Mouse (Mus musculus): ENCODE measurements around the gene Ttc39a. TPM values are rescaled to one million over a fixed set of nuclear protein-coding genes. Genes with fewer than 3 reads are reported as not detected.
A peak's percentile ranks its signal among the peaks of the same experiment; 100 is the strongest.

Gene Ttc39a
- polyA plus RNA-seq, 1 experiment from 2014 or later: 10.8 TPM

DNA sequence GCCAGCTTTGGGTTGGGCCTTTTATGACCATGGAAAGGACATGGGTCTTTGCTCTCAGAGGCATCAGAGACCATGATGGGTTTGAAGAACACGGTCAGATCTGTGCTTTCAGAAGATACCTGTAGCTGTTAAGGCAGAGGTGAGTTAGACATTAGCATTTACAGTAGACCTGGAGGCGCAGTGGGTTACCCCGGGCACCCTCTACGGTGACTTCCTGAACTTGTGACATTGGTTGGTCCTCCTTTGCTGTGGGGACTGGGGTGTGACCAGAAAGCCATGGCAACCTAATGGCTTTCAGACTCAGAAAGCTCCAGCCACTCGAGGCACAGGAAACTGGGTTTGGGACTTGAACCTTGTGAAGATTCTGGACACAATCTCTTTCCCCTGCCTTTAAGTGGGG is 5.8 kb downstream of the Ttc39a start:
- H3K9ac ChIP-seq (ENCODE audit: low read depth, low read length): no peak overlapping the region

DNA sequence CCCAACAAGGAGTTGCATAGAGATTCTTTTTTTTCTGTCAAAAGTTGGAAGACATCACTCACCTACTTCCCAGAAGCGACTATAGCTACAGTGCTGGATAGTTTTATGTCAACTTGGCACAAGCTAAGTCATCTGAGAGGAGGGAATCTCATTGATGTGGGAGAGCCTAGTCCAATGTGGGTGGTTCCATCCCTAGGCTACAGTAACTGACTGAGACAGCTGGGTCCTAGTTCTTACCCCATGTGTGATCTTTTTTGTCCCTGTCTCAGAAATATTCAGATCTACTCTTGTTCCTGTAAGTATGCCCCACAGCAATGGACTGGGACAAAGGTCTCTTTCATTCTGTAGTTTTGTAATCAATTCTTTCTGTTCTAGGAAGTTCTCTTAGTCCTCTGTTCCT is 11.6 kb downstream of the Ttc39a start:
- Histone ChIP-seq H3K4me2 (no peak overlapping the region), H3K4me3 (ENCODE audit: low read depth, low read length) (no peak overlapping the region), H3K9ac (ENCODE audit: low read depth, low read length) (no peak overlapping the region), H3K36me3 (ENCODE audit: control insufficient read depth, insufficient read depth, low read length) (no peaks in the 10 kb centered on the region), H3K9me3 (replicated peaks; ENCODE audit: control insufficient read depth, low read length) (no peaks in the 10 kb centered on the region), H3K27me3 (ENCODE audit: control insufficient read depth, insufficient read depth, low read length) (no peaks in the 10 kb centered on the region), H3K27ac (ENCODE audit: low read depth, low read length) (no peak overlapping the region), H3K4me1 (ENCODE audit: control insufficient read depth, insufficient read depth, low read length) (0 out of 2 replicates have a peak, but pooled peaks cover 4% of the 10 kb centered on the region)
- ATAC-seq (replicated peaks; ENCODE audit: insufficient number of reproducible peaks, low FRiP score, low TSS enrichment): no peak
- WGBS (ENCODE audit: insufficient replicate concordance): 83% methylated on average over 1 of the region's 1 CpGs

More for the DNA sequence above, 5.8 kb downstream of the Ttc39a start:
- ATAC-seq (replicated peaks; ENCODE audit: insufficient number of reproducible peaks, low FRiP score, low TSS enrichment): no peak
- H3K4me2 ChIP-seq: no peak overlapping the region
- 80% methylated on average over 5 of the region's 5 CpGs for WGBS (ENCODE audit: insufficient replicate concordance)
- H3K4me1 ChIP-seq (ENCODE audit: control insufficient read depth, insufficient read depth, low read length): peaks cover 19% of the 10 kb centered on the region
- no peak overlapping the region for H3K4me3 ChIP-seq (ENCODE audit: low read depth, low read length)
- H3K36me3 ChIP-seq (ENCODE audit: control insufficient read depth, insufficient read depth, low read length): no peaks in the 10 kb centered on the region
- H3K9me3 ChIP-seq (replicated peaks; ENCODE audit: control insufficient read depth, low read length): no peaks in the 10 kb centered on the region
- no peaks in the 10 kb centered on the region for H3K27me3 ChIP-seq (ENCODE audit: control insufficient read depth, insufficient read depth, low read length)
- H3K27ac ChIP-seq (ENCODE audit: low read depth, low read length): peak overlapping the region; percentile 91

DNA sequence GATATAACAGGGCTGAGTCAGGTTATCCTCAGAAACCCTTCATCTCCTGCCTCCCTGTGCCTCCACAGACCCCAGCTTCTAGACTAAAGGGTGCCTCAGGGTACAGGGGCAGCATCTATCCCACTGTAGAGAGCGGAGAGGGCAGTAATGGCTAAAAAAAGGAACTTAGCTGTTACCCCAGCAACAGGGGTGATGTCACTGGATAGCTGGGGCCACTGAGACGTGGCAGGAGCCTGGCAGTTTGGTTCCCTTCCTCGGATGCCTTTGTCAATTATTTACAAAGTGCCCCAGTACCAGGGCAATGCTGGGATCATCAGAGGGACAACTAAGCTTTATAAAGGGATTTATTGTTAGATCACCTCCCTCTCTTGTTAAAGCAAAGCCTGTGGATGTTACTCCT is 12.6 kb downstream of the Ttc39a start:
- no peak for ATAC-seq (replicated peaks; ENCODE audit: insufficient number of reproducible peaks, low FRiP score, low TSS enrichment)
- Histone ChIP-seq H3K27me3 (ENCODE audit: control insufficient read depth, insufficient read depth, low read length) (no peaks in the 10 kb centered on the region), H3K9ac (ENCODE audit: low read depth, low read length) (no peak overlapping the region), H3K4me3 (ENCODE audit: low read depth, low read length) (no peak overlapping the region), H3K4me2 (no peak overlapping the region), H3K36me3 (ENCODE audit: control insufficient read depth, insufficient read depth, low read length) (no peaks in the 10 kb centered on the region), H3K27ac (ENCODE audit: low read depth, low read length) (no peak overlapping the region), H3K9me3 (replicated peaks; ENCODE audit: control insufficient read depth, low read length) (no peaks in the 10 kb centered on the region), H3K4me1 (ENCODE audit: control insufficient read depth, insufficient read depth, low read length) (0 out of 2 replicates have a peak, but pooled peaks cover 4% of the 10 kb centered on the region)
- WGBS (ENCODE audit: insufficient replicate concordance): 28% methylated on average over 3 of the region's 3 CpGs

DNA sequence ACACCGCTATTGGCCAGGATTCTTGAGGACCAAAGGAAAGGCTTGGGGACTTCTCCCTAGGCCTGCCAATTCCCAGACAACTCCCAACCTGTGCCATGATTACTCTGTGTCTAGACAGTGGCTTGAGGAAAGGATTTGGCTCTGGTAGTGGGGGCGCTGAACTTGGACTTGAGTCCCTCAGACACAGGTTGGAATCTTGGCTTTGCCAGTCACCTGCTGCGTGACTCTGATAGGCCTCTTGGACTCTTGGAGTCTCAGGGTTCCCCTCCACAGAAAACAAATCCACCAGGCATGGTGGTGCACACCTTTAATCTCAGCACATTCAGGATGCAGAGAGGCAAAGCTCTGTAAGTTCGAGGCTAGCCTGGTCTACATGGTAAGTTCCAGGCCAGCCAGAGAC is 13.1 kb downstream of the Ttc39a start:
- H3K36me3 ChIP-seq (ENCODE audit: control insufficient read depth, insufficient read depth, low read length): no peaks in the 10 kb centered on the region
- no peaks in the 10 kb centered on the region for H3K9me3 ChIP-seq (replicated peaks; ENCODE audit: control insufficient read depth, low read length)
- 80% methylated on average over 4 of the region's 4 CpGs for WGBS (ENCODE audit: insufficient replicate concordance)
- ATAC-seq (replicated peaks; ENCODE audit: insufficient number of reproducible peaks, low FRiP score, low TSS enrichment): no peak
- H3K4me2 ChIP-seq: no peak overlapping the region
- H3K27me3 ChIP-seq (ENCODE audit: control insufficient read depth, insufficient read depth, low read length): no peaks in the 10 kb centered on the region
- no peak overlapping the region for H3K4me3 ChIP-seq (ENCODE audit: low read depth, low read length)
- H3K4me1 ChIP-seq (ENCODE audit: control insufficient read depth, insufficient read depth, low read length): 0 out of 2 replicates have a peak, but pooled peaks cover 4% of the 10 kb centered on the region
- H3K27ac ChIP-seq (ENCODE audit: low read depth, low read length): no peak overlapping the region
- no peak overlapping the region for H3K9ac ChIP-seq (ENCODE audit: low read depth, low read length)

DNA sequence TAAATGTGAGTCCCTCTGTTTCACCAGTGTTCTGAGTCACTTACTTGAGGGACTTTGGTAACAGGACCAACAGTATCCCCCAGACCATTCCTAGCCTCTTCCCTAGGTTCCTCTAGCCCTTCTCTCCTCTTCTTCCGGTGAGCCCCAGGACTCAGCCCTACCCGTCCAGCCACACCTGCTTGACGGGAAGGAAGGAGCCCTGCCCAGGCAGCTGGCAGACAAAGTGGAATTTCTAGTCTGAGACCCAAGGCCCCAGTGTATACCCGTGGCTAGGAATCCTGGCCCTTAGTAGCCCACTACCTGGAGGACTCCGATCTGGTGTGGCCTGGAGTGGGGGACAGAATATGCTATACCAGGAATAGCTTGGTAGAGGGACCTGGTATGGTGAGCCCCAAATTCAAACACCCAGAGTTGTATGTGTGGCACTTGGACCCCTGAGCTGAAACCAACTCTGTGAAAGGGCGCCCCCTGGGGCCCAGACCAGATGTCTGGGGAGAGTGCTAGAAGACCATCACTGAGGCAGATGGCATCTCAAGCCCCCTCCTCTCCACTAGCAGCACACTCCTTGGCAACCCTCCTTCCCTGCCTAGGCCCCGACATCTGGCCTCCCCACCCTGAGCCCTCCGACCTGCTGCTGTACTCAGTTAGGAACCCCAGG is 13.8 kb downstream of the Ttc39a start:
- Histone ChIP-seq H3K27ac (ENCODE audit: low read depth, low read length) (no peak overlapping the region), H3K4me3 (ENCODE audit: low read depth, low read length) (no peak overlapping the region), H3K36me3 (ENCODE audit: control insufficient read depth, insufficient read depth, low read length) (no peaks in the 10 kb centered on the region), H3K27me3 (ENCODE audit: control insufficient read depth, insufficient read depth, low read length) (no peaks in the 10 kb centered on the region), H3K9me3 (replicated peaks; ENCODE audit: control insufficient read depth, low read length) (no peaks in the 10 kb centered on the region), H3K4me2 (no peak overlapping the region), H3K4me1 (ENCODE audit: control insufficient read depth, insufficient read depth, low read length) (0 out of 2 replicates have a peak, but pooled peaks cover 4% of the 10 kb centered on the region), H3K9ac (ENCODE audit: low read depth, low read length) (no peak overlapping the region)
- ATAC-seq (replicated peaks; ENCODE audit: insufficient number of reproducible peaks, low FRiP score, low TSS enrichment): no peak
- WGBS (ENCODE audit: insufficient replicate concordance): 70% methylated on average over 8 of the region's 8 CpGs

DNA sequence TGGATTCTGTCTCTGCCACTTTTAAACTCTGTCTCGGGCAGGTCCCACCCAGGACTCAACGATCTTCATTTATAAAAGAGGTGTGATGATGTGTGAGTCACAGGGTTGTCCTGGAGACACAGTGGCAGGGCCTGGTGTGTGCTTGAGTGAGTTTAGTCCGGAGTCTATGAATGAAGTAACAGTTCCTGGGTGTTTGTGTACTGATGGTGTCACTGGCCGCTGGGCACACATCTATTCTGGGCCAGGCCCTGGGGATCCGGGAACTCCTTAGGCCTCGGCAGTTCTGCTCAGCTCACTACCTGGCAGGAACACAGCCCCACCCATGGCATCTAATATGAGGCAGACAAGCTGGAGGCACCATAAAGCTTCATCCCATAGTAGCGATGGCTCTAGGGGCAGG is 15.2 kb downstream of the Ttc39a start:
- Histone ChIP-seq H3K27me3 (ENCODE audit: control insufficient read depth, insufficient read depth, low read length) (no peaks in the 10 kb centered on the region), H3K27ac (ENCODE audit: low read depth, low read length) (no peak overlapping the region), H3K4me1 (ENCODE audit: control insufficient read depth, insufficient read depth, low read length) (0 out of 2 replicates have a peak, but pooled peaks cover 4% of the 10 kb centered on the region), H3K4me3 (ENCODE audit: low read depth, low read length) (no peak overlapping the region), H3K36me3 (ENCODE audit: control insufficient read depth, insufficient read depth, low read length) (no peaks in the 10 kb centered on the region), H3K9me3 (replicated peaks; ENCODE audit: control insufficient read depth, low read length) (no peaks in the 10 kb centered on the region), H3K9ac (ENCODE audit: low read depth, low read length) (no peak overlapping the region), H3K4me2 (no peak overlapping the region)
- ATAC-seq (replicated peaks; ENCODE audit: insufficient number of reproducible peaks, low FRiP score, low TSS enrichment): 0 out of 2 replicates have a peak, but pooled peaks have one; percentile 6
- whole genome bisulfite sequencing (ENCODE audit: insufficient replicate concordance): 73% methylated on average over 7 of the region's 7 CpGs

DNA sequence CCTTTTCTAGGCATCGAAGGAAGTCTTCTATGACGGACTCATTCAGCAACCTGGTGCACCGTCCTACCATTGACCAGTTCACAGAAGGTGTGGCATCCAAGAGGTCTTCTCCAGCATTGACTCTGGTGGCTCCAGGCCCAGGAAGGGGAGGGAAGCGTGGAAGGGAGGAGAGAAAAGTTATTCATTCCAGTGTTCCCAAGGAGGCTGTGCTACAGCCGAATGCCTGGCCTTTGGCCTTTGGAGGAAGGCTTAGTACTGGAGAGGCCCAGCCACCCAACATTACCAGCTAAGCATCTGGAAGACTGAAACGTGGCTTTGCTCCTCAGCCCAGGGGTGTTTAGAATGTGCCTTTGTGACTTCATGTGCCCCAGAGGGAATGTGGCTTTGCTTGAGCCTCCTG is 16.0 kb downstream of the Ttc39a start:
- Histone ChIP-seq H3K27ac (ENCODE audit: low read depth, low read length) (no peak overlapping the region), H3K36me3 (ENCODE audit: control insufficient read depth, insufficient read depth, low read length) (no peaks in the 10 kb centered on the region), H3K9ac (ENCODE audit: low read depth, low read length) (no peak overlapping the region), H3K27me3 (ENCODE audit: control insufficient read depth, insufficient read depth, low read length) (no peaks in the 10 kb centered on the region), H3K4me2 (no peak overlapping the region), H3K4me1 (ENCODE audit: control insufficient read depth, insufficient read depth, low read length) (0 out of 2 replicates have a peak, but pooled peaks cover 4% of the 10 kb centered on the region), H3K9me3 (replicated peaks; ENCODE audit: control insufficient read depth, low read length) (no peaks in the 10 kb centered on the region), H3K4me3 (ENCODE audit: low read depth, low read length) (no peak overlapping the region)
- ATAC-seq (replicated peaks; ENCODE audit: insufficient number of reproducible peaks, low FRiP score, low TSS enrichment): no peak
- 77% methylated on average over 6 of the region's 6 CpGs for WGBS (ENCODE audit: insufficient replicate concordance)

DNA sequence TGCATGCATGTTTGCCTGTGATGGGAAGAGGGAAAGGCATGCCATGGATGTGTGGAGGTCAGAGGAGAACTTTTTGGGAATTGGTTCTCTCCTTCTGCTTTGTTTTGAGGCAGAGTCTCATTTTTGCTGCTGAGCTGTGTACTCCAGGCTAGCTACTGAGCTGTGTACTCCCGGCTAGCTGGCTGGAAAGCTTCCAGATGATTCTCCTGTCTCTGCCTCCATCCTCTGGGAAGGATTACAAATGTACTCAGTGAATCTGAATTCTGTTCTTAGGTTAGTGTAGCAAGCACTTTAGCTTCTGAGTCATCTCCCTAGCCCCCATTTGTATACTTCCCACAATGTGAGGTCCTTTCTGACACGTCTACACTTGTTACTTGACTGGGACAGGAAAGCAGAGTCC is 17.0 kb downstream of the Ttc39a start:
- Histone ChIP-seq H3K9me3 (replicated peaks; ENCODE audit: control insufficient read depth, low read length) (no peaks in the 10 kb centered on the region), H3K4me3 (ENCODE audit: low read depth, low read length) (no peak overlapping the region), H3K4me2 (no peak overlapping the region), H3K36me3 (ENCODE audit: control insufficient read depth, insufficient read depth, low read length) (no peaks in the 10 kb centered on the region), H3K4me1 (ENCODE audit: control insufficient read depth, insufficient read depth, low read length) (0 out of 2 replicates have a peak, but pooled peaks cover 4% of the 10 kb centered on the region), H3K27me3 (ENCODE audit: control insufficient read depth, insufficient read depth, low read length) (no peaks in the 10 kb centered on the region), H3K27ac (ENCODE audit: low read depth, low read length) (no peak overlapping the region), H3K9ac (ENCODE audit: low read depth, low read length) (no peak overlapping the region)
- WGBS (ENCODE audit: insufficient replicate concordance): 64% methylated on average over 2 of the region's 2 CpGs
- ATAC-seq (replicated peaks; ENCODE audit: insufficient number of reproducible peaks, low FRiP score, low TSS enrichment): no peak

DNA sequence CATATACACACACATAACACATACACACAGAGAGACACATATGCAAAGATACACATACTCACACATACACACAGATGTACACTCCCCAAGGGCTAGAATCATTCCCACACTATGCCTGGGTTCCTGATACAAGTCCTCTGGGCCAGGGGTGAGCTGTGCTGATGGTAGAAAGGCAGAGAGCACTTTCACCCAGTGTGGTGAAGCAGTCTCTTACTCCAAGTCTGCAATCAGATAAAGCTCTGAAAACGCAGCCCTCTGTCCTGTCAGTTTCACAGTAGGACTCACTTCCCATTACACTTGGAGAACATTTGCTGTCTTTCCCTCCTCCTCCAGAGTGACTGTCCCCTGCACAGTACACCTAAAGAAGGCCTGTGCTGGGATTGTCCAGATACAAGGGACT is 20.6 kb downstream of the Ttc39a start:
- Histone ChIP-seq H3K27me3 (ENCODE audit: control insufficient read depth, insufficient read depth, low read length) (no peaks in the 10 kb centered on the region), H3K4me1 (ENCODE audit: control insufficient read depth, insufficient read depth, low read length) (peaks cover 3% of the 10 kb centered on the region; the same call in 1 of the 2 replicates), H3K4me3 (ENCODE audit: low read depth, low read length) (no peak overlapping the region), H3K27ac (ENCODE audit: low read depth, low read length) (no peak overlapping the region), H3K4me2 (no peak overlapping the region), H3K9me3 (replicated peaks; ENCODE audit: control insufficient read depth, low read length) (no peaks in the 10 kb centered on the region), H3K36me3 (ENCODE audit: control insufficient read depth, insufficient read depth, low read length) (no peaks in the 10 kb centered on the region), H3K9ac (ENCODE audit: low read depth, low read length) (no peak overlapping the region)
- no peak for ATAC-seq (replicated peaks; ENCODE audit: insufficient number of reproducible peaks, low FRiP score, low TSS enrichment)
- 36% methylated on average over 1 of the region's 1 CpGs for WGBS (ENCODE audit: insufficient replicate concordance)
